Mouse (Mus musculus) induced T-regulatory cell, adult 2 months (primary cell): ENCODE data around the gene Fam172a.
"Not testable (repeated sequence)": the region's sequence is repeated elsewhere in the genome, so short reads cannot be mapped to it uniquely, and the experiment has no call there.

Source experiments
- DNase-seq: peaks from one replicate; pipeline ENCODE4 v3.0.0-alpha.2; 2012; ENCODE audit warnings: low read depth

The Fam172a gene

GRCm38 (mm10) chr13:77701733-77702132, at the start of gene Fam172a:
Gene Fam172a, plus strand, starts transcription at chr13:77702033.
- DNase-seq: not testable (repeated sequence)

GRCm38 (mm10) chr13:77688651-77689050, 13.2 kb upstream of the Fam172a start:
- no peak for DNase-seq

GRCm38 (mm10) chr13:77708514-77709013, 6.7 kb downstream of the Fam172a start:
- peak; percentile 96 for DNase-seq

- DNase-seq: no peak
Measured at GRCm38 (mm10) chr13:77717499-77717898, 15.7 kb downstream of the Fam172a start.

GRCm38 (mm10) chr13:77742822-77743221, 41.0 kb downstream of the Fam172a start:
- DNase-seq: no peak

- DNase-seq: no peak
Measured at GRCm38 (mm10) chr13:77777606-77778005, 75.8 kb downstream of the Fam172a start.

- not testable (repeated sequence) for DNase-seq
Measured at GRCm38 (mm10) chr13:77807341-77807740, 105.5 kb downstream of the Fam172a start.

GRCm38 (mm10) chr13:77810449-77810848, 108.6 kb downstream of the Fam172a start:
- DNase-seq: no peak

GRCm38 (mm10) chr13:77826138-77826537, 124.3 kb downstream of the Fam172a start:
- no peak for DNase-seq

- DNase-seq: no peak
Measured at GRCm38 (mm10) chr13:77843017-77843654, 141.3 kb downstream of the Fam172a start.

- DNase-seq: peak; percentile 23
Measured at GRCm38 (mm10) chr13:77848868-77849267, 147.0 kb downstream of the Fam172a start.

GRCm38 (mm10) chr13:77864804-77865203, 163.0 kb downstream of the Fam172a start:
- no peak for DNase-seq

- no peak for DNase-seq
Measured at GRCm38 (mm10) chr13:77868314-77868713, 166.5 kb downstream of the Fam172a start.

GRCm38 (mm10) chr13:77878120-77878519, 176.3 kb downstream of the Fam172a start:
- DNase-seq: no peak

- DNase-seq: no peak
Measured at GRCm38 (mm10) chr13:77878545-77878944, 176.7 kb downstream of the Fam172a start.

GRCm38 (mm10) chr13:77897619-77898018, 195.8 kb downstream of the Fam172a start:
- DNase-seq: no peak

GRCm38 (mm10) chr13:77898066-77898796, 196.4 kb downstream of the Fam172a start:
- no peak for DNase-seq

GRCm38 (mm10) chr13:77899725-77900124, 197.9 kb downstream of the Fam172a start:
- no peak for DNase-seq

- no peak for DNase-seq
Measured at GRCm38 (mm10) chr13:77900843-77901242, 199.0 kb downstream of the Fam172a start.

- no peak for DNase-seq
Measured at GRCm38 (mm10) chr13:77909184-77909583, 207.4 kb downstream of the Fam172a start.

- no peak for DNase-seq
Measured at GRCm38 (mm10) chr13:77922834-77923233, 221.0 kb downstream of the Fam172a start.

- DNase-seq: no peak
Measured at GRCm38 (mm10) chr13:77957611-77958010, 255.8 kb downstream of the Fam172a start.
